Mouse (Mus musculus) hindbrain, postnatal 0 days (tissue): ENCODE measurements around the gene Fam240a. TPM values are rescaled to one million over a fixed set of nuclear protein-coding genes. Genes with fewer than 3 reads are reported as not detected.

Source experiments
- ATAC-seq: fragments of 200-750 bp; cut with Nextera tagmentation; 2 replicates; pipeline ENCODE4 v1.8.0; 2017; ENCODE audit warnings: mild to moderate bottlenecking, moderate TSS enrichment, moderate library complexity
- DNase-seq: peaks from one replicate; pipeline ENCODE4 v3.0.0-alpha.2; 2015; ENCODE audit warnings: low spot score
- H3K27ac ChIP-seq: fragments of 300-500 bp; sonication (generic); 2 replicates; pipeline ENCODE4 v1.5.1; 2014; ENCODE audit warnings: mild to moderate bottlenecking
- H3K27me3 ChIP-seq: fragments of 300-500 bp; sonication (generic); 2 replicates; pipeline ENCODE4 v1.6.1; 2014; ENCODE audit warnings: low read length, mixed read lengths; ENCODE audit not compliant: insufficient read depth
- H3K36me3 ChIP-seq: fragments of 300-500 bp; sonication (generic); 2 replicates; pipeline ENCODE4 v1.6.1; 2014; ENCODE audit warnings: low read length, mixed read lengths; ENCODE audit not compliant: insufficient read depth
- H3K4me1 ChIP-seq: fragments of 300-500 bp; sonication (generic); 2 replicates; pipeline ENCODE4 v1.6.1; 2014; ENCODE audit warnings: antibody characterized with exemption, low read length, mixed read lengths; ENCODE audit not compliant: insufficient read depth
- H3K4me2 ChIP-seq: fragments of 300-500 bp; sonication (generic); 2 replicates; pipeline ENCODE4 v1.6.1; 2014; ENCODE audit warnings: low read depth, mild to moderate bottlenecking, low read length, moderate library complexity, mixed read lengths
- H3K4me3 ChIP-seq: fragments of 300-500 bp; sonication (generic); 2 replicates; pipeline ENCODE4 v1.5.1; 2014; ENCODE audit warnings: low read length
- H3K9ac ChIP-seq: fragments of 300-500 bp; sonication (generic); replicated peaks from 2 replicates; pipeline ENCODE4 v1.6.1; 2014; ENCODE audit warnings: mild to moderate bottlenecking, low read length, moderate library complexity, mixed read lengths
- H3K9me3 ChIP-seq: fragments of 300-500 bp; sonication (generic); 2 replicates; pipeline ENCODE4 v1.6.1; 2016; ENCODE audit warnings: low read length, mixed read lengths
- CTCF ChIP-seq: IDR thresholded peaks from 2 replicates; pipeline ENCODE4 v1.5.1; 2016; ENCODE audit warnings: antibody characterized with exemption, control low read depth, low read depth
- WGBS: fragments of 180-500 bp; shearing (Covaris S2); extraction: QIAGEN DNeasy Blood & Tissue Kit; methylation state at CpG from one replicate; pipeline ENCODE4 v1.1.7; 2014; 5-methylcytosine and 5-hydroxymethylcytosine counted together
- polyA plus RNA-seq: library from polyadenylated mRNA; unstranded; fragments of >200 nt; fragmentation: Nextera tagmentation; extraction: Ambion mirVana; gene quantifications from 2 replicates; pipeline ENCODE4 v1.2.1, GENCODE M21; 2015
- total RNA-seq: library from RNA; depleted of rRNA; stranded (reverse); fragments of >200 nt; gene quantifications from 2 replicates; pipeline ENCODE4 v1.2.3, GENCODE M21; 2014; rRNA removed

Gene Fam240a
- total RNA-seq (not detected in 2 replicates), polyA plus RNA-seq (not detected in 2 replicates)

DNA sequence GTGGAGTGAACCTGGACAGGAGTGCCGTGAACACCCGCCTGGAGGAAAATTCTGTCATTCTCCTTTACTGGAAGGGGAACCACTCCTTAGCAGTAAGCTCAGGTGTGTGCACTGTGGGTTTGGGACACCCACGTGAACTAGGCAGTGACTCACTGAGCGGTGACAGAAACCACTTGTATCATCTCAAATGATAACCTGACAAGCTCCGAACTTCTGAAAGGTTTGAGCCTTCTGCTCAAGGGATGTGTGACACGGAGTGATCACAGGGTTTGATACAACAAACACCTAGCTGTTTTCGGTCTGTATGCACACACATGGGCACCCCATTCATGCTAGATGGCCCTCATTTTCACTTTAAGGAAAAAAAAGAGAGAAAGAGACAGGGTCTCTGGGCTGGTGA lies at the start of gene Fam240a:
Gene Fam240a (minus strand): TSS at position 76 of the 400 bp plus-strand sequence.
- Histone ChIP-seq H3K27ac (no peak within 1 kb of the TSS), H3K27me3 (no peaks in the 10 kb centered on the region), H3K4me1 (no peaks in the 10 kb centered on the region), H3K9ac (no peak within 1 kb of the TSS), H3K36me3 (no peaks in the 10 kb centered on the region), H3K4me3 (no peak within 1 kb of the TSS), H3K4me2 (no peak within 1 kb of the TSS), H3K9me3 (no peaks in the 10 kb centered on the region)
- TF ChIP-seq CTCF: no peak
- DNase-seq (no peak), ATAC-seq (no peak)
- WGBS: 90% methylated on average over 7 of the region's 7 CpGs

DNA sequence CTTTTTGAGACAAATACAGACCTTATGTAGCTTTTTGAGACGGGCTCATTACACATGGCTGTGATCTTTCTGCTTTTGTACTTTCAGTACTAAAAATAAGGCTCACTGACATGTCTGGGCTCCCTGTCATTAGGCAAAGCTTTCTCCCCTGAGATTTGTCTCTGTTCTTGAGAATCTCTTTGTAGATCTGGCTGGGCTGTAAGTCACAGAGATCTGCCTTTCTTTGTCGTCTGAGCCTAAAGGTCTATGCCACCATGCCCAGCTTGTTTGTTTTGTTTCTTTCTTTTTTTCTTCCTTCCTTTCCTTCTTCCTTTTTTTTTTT lies 49.2 kb upstream of the Fam240a start:
- no peak for TF ChIP-seq CTCF
- ATAC-seq: no peak

GRCm38 (mm10) chr9:110965062-110965909 lies 48.6 kb upstream of the Fam240a start:
- DNase-seq (no peak), ATAC-seq (no peak)
- Histone ChIP-seq H3K36me3 (no peaks in the 10 kb centered on the region), H3K27ac (no peak overlapping the region), H3K9me3 (no peaks in the 10 kb centered on the region), H3K4me3 (no peak overlapping the region), H3K9ac (no peak overlapping the region), H3K27me3 (no peaks in the 10 kb centered on the region), H3K4me1 (no peaks in the 10 kb centered on the region), H3K4me2 (no peak overlapping the region)
- 91% methylated on average over 22 of the region's 22 CpGs for WGBS
- no peak for TF ChIP-seq CTCF

More for the DNA sequence above, 49.2 kb upstream of the Fam240a start:
- Histone ChIP-seq H3K36me3 (no peaks in the 10 kb centered on the region), H3K4me2 (no peak overlapping the region), H3K4me1 (no peaks in the 10 kb centered on the region), H3K4me3 (no peak overlapping the region), H3K27ac (no peak overlapping the region), H3K9me3 (no peaks in the 10 kb centered on the region), H3K9ac (no peak overlapping the region), H3K27me3 (no peaks in the 10 kb centered on the region)
- 79% methylated on average over 2 of the region's 2 CpGs for WGBS
- DNase-seq: no peak

GRCm38 (mm10) chr9:110963566-110964115 lies 47.0 kb upstream of the Fam240a start:
- H3K4me3 ChIP-seq: no peak overlapping the region
- H3K4me1 ChIP-seq: no peaks in the 10 kb centered on the region
- H3K27ac ChIP-seq: no peak overlapping the region
- 82% methylated on average over 8 of the region's 8 CpGs for WGBS
- H3K27me3 ChIP-seq: no peaks in the 10 kb centered on the region
- no peak overlapping the region for H3K4me2 ChIP-seq
- H3K9me3 ChIP-seq: no peaks in the 10 kb centered on the region
- no peak for ATAC-seq
- no peak for TF ChIP-seq CTCF
- no peaks in the 10 kb centered on the region for H3K36me3 ChIP-seq
- no peak overlapping the region for H3K9ac ChIP-seq
- DNase-seq: no peak

GRCm38 (mm10) chr9:110961386-110961785 lies 44.7 kb upstream of the Fam240a start:
- Histone ChIP-seq H3K9me3 (no peaks in the 10 kb centered on the region), H3K4me3 (no peak overlapping the region), H3K4me2 (no peak overlapping the region), H3K36me3 (no peaks in the 10 kb centered on the region), H3K9ac (no peak overlapping the region), H3K4me1 (no peaks in the 10 kb centered on the region), H3K27ac (no peak overlapping the region), H3K27me3 (no peaks in the 10 kb centered on the region)
- ATAC-seq (no peak), DNase-seq (no peak)
- WGBS: 99% methylated on average over 8 of the region's 8 CpGs
- no peak for TF ChIP-seq CTCF

DNA sequence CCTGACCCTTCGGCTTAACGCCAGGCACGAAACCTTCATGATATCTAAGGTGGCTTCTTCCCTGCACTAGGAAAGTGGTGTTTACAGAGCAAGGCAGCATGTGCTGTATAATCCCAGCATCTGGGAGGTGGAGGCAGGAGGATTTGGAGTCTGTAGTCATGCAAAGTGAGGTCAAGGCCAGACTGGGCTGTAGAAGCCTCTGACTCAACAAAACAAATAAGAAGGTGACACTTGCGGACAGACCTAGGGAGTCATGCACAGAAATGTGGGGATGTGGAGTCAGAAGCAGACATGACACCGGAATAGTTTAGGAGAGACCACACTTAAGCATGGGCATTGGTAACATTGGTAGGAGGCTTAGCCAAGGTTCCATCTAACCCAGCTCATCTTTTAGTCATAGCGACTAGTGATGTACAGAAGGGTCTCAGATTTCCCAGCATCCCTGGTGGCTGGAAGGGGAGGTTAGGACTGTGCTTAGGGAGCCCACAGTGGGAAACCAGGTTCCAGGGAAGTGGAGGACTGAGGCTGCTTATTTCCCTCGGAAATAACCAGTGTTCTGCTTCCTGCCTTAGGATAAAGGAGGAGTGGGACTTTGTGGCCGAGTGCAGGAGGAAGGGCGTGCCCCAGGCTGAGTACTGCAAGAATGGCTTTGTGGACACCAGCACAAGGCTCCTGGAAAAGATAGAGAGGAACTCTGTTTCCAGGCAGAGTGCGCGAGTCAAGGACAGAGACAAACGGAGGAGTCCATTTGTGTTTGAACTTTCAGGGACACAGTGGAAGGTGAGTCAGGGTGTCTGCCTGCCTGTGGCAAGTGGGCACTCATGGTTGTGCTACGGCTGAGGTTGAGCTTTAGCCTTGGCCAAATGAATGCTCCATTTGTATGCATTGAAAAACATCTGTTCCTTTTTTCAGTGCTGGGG lies 43.8 kb upstream of the Fam240a start:
- WGBS: 87% methylated on average over 13 of the region's 13 CpGs

More for the DNA sequence above, 43.8 kb upstream of the Fam240a start:
- H3K9ac ChIP-seq: no peak overlapping the region
- H3K36me3 ChIP-seq: no peaks in the 10 kb centered on the region
- H3K27ac ChIP-seq: no peak overlapping the region
- no peaks in the 10 kb centered on the region for H3K4me1 ChIP-seq
- no peak for TF ChIP-seq CTCF
- H3K9me3 ChIP-seq: no peaks in the 10 kb centered on the region
- no peaks in the 10 kb centered on the region for H3K27me3 ChIP-seq
- ATAC-seq (no peak), DNase-seq (no peak)
- no peak overlapping the region for H3K4me3 ChIP-seq
- H3K4me2 ChIP-seq: no peak overlapping the region
